Mouse (Mus musculus) midbrain, postnatal 0 days (tissue): ENCODE results near the gene Wdr35. TPM values are rescaled to one million over a fixed set of nuclear protein-coding genes. Genes with fewer than 3 reads are reported as not detected.

Source experiments
- ATAC-seq: fragments of 200-750 bp; cut with Nextera tagmentation; 2 replicates; pipeline ENCODE4 v1.8.0; 2017; ENCODE audit warnings: moderate number of reproducible peaks, mild to moderate bottlenecking, moderate TSS enrichment, moderate library complexity; ENCODE audit not compliant: low FRiP score
- DNase-seq: peaks from one replicate; pipeline ENCODE4 v3.0.0-alpha.2; 2015; ENCODE audit warnings: low spot score
- H3K27ac ChIP-seq: fragments of 300-500 bp; sonication (generic); 2 replicates; pipeline ENCODE4 v1.5.1; 2014; ENCODE audit warnings: low read depth, mild to moderate bottlenecking, low read length, mixed read lengths
- H3K27me3 ChIP-seq: fragments of 300-500 bp; sonication (generic); 2 replicates; pipeline ENCODE4 v1.6.1; 2014; ENCODE audit warnings: low read length, control low read depth, mixed read lengths; ENCODE audit not compliant: insufficient read depth
- H3K36me3 ChIP-seq: fragments of 300-500 bp; sonication (generic); 2 replicates; pipeline ENCODE4 v1.6.1; 2014; ENCODE audit warnings: low read length, control low read depth, mixed read lengths; ENCODE audit not compliant: insufficient read depth
- H3K4me1 ChIP-seq: fragments of 300-500 bp; sonication (generic); 2 replicates; pipeline ENCODE4 v1.6.1; 2014; ENCODE audit warnings: mild to moderate bottlenecking, control low read depth, antibody characterized with exemption, low read length, mixed read lengths; ENCODE audit not compliant: insufficient read depth
- H3K4me2 ChIP-seq: fragments of 300-500 bp; sonication (generic); 2 replicates; pipeline ENCODE4 v1.6.1; 2014; ENCODE audit warnings: low read depth, mild to moderate bottlenecking, low read length, mixed read lengths; ENCODE audit not compliant: poor library complexity, severe bottlenecking
- H3K4me3 ChIP-seq: fragments of 300-500 bp; sonication (generic); 2 replicates; pipeline ENCODE4 v1.5.1; 2014; ENCODE audit warnings: low read depth, mild to moderate bottlenecking, low read length, moderate library complexity
- H3K9ac ChIP-seq: fragments of 300-500 bp; sonication (generic); replicated peaks from 2 replicates; pipeline ENCODE4 v1.6.1; 2014; ENCODE audit warnings: mild to moderate bottlenecking, low read length, moderate library complexity, mixed read lengths; ENCODE audit not compliant: poor library complexity, severe bottlenecking
- H3K9me3 ChIP-seq: fragments of 300-500 bp; sonication (generic); 2 replicates; pipeline ENCODE4 v1.6.1; 2016; ENCODE audit warnings: low read length, control low read depth
- CTCF ChIP-seq: IDR thresholded peaks from 2 replicates; pipeline ENCODE4 v1.5.1; 2016; ENCODE audit warnings: antibody characterized with exemption, mild to moderate bottlenecking
- WGBS: fragments of 180-500 bp; shearing (Covaris S2); extraction: QIAGEN DNeasy Blood & Tissue Kit; methylation state at CpG from one replicate; pipeline ENCODE4 v1.1.7; 2014; 5-methylcytosine and 5-hydroxymethylcytosine counted together
- polyA plus RNA-seq: library from polyadenylated mRNA; unstranded; fragments of >200 nt; fragmentation: Nextera tagmentation; extraction: Ambion mirVana; gene quantifications from 2 replicates; pipeline ENCODE4 v1.2.1, GENCODE M21; 2015
- total RNA-seq: library from RNA; depleted of rRNA; stranded (reverse); fragments of >200 nt; gene quantifications from 2 replicates; pipeline ENCODE4 v1.2.3, GENCODE M21; 2014

The Wdr35 gene
- total and polyA plus RNA-seq, 2 experiments from 2014 or later = 19.3 to 21.4 TPM

DNA sequence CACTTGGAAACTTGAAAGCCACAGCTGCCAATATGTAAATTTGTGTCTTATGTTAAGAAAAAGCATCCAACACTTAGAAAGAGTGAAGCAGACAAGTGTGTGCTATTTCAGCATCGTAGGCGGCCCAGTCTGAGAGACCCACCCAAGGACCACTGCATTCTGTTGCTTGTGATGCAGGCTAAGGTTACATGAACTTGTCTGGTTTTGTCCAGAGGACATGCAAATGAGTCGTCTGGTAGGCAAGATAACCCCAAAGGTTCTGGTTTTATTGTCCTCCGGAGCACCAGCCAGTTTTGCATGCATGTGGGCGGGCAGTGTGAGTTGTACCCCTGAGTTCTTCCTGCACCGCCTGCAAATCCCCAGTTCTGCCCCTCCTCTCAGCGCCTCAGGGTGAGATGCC lies 67.0 kb downstream of the Wdr35 start:
- H3K27me3 ChIP-seq = no peaks in the 10 kb centered on the region
- H3K4me2 ChIP-seq = no peak overlapping the region
- DNase-seq (no peak), ATAC-seq (no peak)
- no peak overlapping the region for H3K4me3 ChIP-seq
- WGBS = 69% methylated on average over 7 of the region's 7 CpGs
- no peaks in the 10 kb centered on the region for H3K4me1 ChIP-seq
- no peaks in the 10 kb centered on the region for H3K36me3 ChIP-seq
- TF ChIP-seq CTCF = no peak
- H3K27ac ChIP-seq = no peak overlapping the region
- H3K9ac ChIP-seq = no peak overlapping the region
- H3K9me3 ChIP-seq = no peaks in the 10 kb centered on the region

GRCm38 (mm10) chr12:9042316-9042715 lies 68.6 kb downstream of the Wdr35 start:
- Histone ChIP-seq H3K9me3 (no peaks in the 10 kb centered on the region), H3K4me3 (no peak overlapping the region), H3K27me3 (no peaks in the 10 kb centered on the region), H3K27ac (no peak overlapping the region), H3K4me2 (no peak overlapping the region), H3K9ac (no peak overlapping the region), H3K36me3 (no peaks in the 10 kb centered on the region), H3K4me1 (no peaks in the 10 kb centered on the region)
- TF ChIP-seq CTCF = no peak
- ATAC-seq (no peak), DNase-seq (no peak)
- 71% methylated on average over 5 of the region's 5 CpGs for WGBS

- no peak overlapping the region for H3K9ac ChIP-seq
- 87% methylated on average over 3 of the region's 3 CpGs for WGBS
- H3K9me3 ChIP-seq = no peaks in the 10 kb centered on the region
- no peak overlapping the region for H3K4me2 ChIP-seq
- no peaks in the 10 kb centered on the region for H3K27me3 ChIP-seq
- DNase-seq (no peak), ATAC-seq (no peak; the same call in 1 of the 2 replicates)
- H3K36me3 ChIP-seq = no peaks in the 10 kb centered on the region
- TF ChIP-seq CTCF = no peak
- H3K4me1 ChIP-seq = no peaks in the 10 kb centered on the region
- no peak overlapping the region for H3K4me3 ChIP-seq
- H3K27ac ChIP-seq = no peak overlapping the region
Observed at GRCm38 (mm10) chr12:9042759-9043158, 69.1 kb downstream of the Wdr35 start.

DNA sequence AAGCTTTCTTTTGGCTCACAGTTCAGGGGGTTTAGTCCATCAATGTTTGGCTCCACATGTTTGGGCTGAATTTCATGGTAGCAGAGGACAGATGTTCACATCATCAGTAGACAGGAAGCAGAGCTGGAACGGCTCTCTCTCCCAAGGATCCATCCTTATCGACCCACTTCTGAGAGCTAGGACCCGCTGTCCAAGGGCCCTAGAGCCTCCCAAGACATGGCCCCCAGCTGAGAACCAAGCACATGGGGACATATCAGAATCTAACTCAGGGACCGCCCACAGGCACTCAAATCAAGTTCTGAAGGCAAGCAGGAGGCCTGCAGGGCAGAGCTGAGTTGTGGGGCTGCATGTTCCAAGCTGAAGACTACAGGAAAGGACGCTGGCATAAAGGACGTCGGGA lies 71.0 kb downstream of the Wdr35 start:
- WGBS = 93% methylated on average over 7 of the region's 7 CpGs

DNA sequence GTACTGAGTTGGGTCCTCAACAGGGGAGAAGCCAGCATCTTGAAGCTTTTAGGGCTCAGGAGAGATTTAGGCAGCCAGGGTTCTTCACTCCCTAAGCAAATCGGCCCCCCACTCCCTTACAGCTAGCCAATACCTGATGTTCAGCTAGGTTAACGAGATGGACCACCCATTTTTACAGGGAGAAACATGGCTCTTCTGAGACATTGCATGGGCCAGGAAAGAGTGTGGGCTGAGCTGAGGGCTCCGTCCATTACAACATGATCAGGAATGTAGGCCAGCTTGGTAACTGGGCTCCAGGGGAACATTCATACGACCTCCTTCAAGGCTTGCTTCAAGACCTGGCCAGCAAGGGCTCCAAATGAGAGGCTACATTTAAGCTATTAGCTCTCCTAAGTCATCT lies 73.0 kb downstream of the Wdr35 start:
- ATAC-seq (no peak), DNase-seq (no peak)
- WGBS = 88% methylated on average over 4 of the region's 4 CpGs
- no peaks in the 10 kb centered on the region for H3K36me3 ChIP-seq
- H3K4me3 ChIP-seq = no peak overlapping the region
- H3K9ac ChIP-seq = no peak overlapping the region
- H3K4me1 ChIP-seq = no peaks in the 10 kb centered on the region
- no peak overlapping the region for H3K27ac ChIP-seq
- no peak for TF ChIP-seq CTCF
- no peak overlapping the region for H3K4me2 ChIP-seq
- H3K27me3 ChIP-seq = no peaks in the 10 kb centered on the region
- no peaks in the 10 kb centered on the region for H3K9me3 ChIP-seq

More for the DNA sequence above, 71.0 kb downstream of the Wdr35 start:
- H3K27me3 ChIP-seq = no peaks in the 10 kb centered on the region
- H3K36me3 ChIP-seq = no peaks in the 10 kb centered on the region
- H3K9me3 ChIP-seq = no peaks in the 10 kb centered on the region
- ATAC-seq (no peak), DNase-seq (no peak)
- no peak for TF ChIP-seq CTCF
- H3K9ac ChIP-seq = no peak overlapping the region
- no peaks in the 10 kb centered on the region for H3K4me1 ChIP-seq
- H3K4me3 ChIP-seq = no peak overlapping the region
- H3K4me2 ChIP-seq = no peak overlapping the region
- H3K27ac ChIP-seq = no peak overlapping the region

- Histone ChIP-seq H3K27ac (no peak overlapping the region), H3K4me2 (no peak overlapping the region), H3K9ac (no peak overlapping the region), H3K4me3 (no peak overlapping the region), H3K4me1 (no peaks in the 10 kb centered on the region), H3K27me3 (no peaks in the 10 kb centered on the region), H3K36me3 (no peaks in the 10 kb centered on the region), H3K9me3 (no peaks in the 10 kb centered on the region)
- TF ChIP-seq CTCF = no peak
- DNase-seq (no peak), ATAC-seq (no peak)
- WGBS = 77% methylated on average over 8 of the region's 8 CpGs
Observed at GRCm38 (mm10) chr12:9048090-9048489, 74.4 kb downstream of the Wdr35 start.
